Mouse (Mus musculus): Measurements from ENCODE around the gene Tmem248.

DNA sequence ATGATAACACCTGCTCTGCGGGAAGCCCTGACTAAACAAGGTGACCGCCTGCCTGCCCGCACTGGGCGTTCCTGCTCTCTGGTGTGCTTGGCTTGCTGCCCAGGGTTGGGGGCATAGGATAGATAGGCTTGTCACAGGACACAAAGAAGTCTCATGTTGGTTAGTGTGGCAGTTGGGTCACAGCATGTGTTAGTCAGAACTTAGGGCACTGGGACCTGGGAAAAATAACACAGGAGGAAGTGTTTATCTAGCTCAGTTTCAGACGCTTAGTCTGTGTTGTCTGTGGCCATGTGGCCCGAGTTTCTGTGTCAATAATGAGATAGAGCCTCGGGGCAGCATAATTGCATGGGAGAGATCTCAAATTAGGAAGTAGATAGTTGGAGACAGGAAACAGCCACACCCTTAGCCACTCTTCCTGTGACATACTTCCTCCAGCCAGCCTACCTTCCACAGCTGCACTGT, 61.2 kb downstream of the Tmem248 start:
- TF ChIP-seq CTCF (IDR thresholded peaks at IDR 0.05; ENCODE audit: low read depth, low read length) = no peak
- no peak for TF ChIP-seq POLR2AphosphoS5 (IDR thresholded peaks at IDR 0.05; ENCODE audit: insufficient replicate concordance, low read depth, low read length)
- TF ChIP-seq TAL1 (conservative IDR thresholded peaks at IDR 0.05; ENCODE audit: low read depth, low read length) = no peak
- no peak for TF ChIP-seq GATA1 (IDR thresholded peaks at IDR 0.05; ENCODE audit: borderline replicate concordance, low read length)
- no peak for TF ChIP-seq GATA2 (IDR thresholded peaks at IDR 0.05; ENCODE audit: borderline replicate concordance, low read depth, low read length)
